Mouse (Mus musculus): ENCODE results near the gene C130032M10Rik.

DNA sequence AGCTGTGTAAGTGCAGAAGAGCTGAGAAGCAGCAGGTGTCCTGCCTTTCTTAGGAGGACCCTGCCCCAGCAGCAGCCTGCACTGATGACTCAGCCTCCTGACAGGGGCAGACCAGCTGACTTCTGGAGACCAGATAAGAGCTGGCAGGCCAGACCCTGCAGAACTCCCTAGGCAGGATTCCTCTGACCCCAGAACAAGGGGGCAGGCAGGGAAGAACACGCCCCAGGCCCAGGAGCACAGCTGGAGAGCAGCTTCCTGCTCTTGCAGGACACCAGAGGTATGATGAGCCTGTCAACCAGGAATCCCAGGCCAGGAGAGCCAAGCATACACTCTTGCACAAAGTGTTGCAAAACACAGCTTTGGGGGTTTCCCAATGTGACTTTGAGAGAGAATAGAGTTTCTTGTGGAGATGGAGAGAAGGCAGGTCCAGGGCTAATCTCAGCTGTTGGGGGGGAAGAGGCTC lies 25.8 kb downstream of the C130032M10Rik start:
- TF ChIP-seq CTCF (IDR thresholded peaks at IDR 0.05) (no peak), POLR2A (IDR thresholded peaks at IDR 0.05; ENCODE audit: insufficient read depth, low read depth, low read length) (no peak)
